Mouse (Mus musculus) bone marrow macrophage, adult 2 months (primary cell): ENCODE results near the gene Mcat.

Experiments used
- CTCF ChIP-seq: IDR thresholded peaks from 2 replicates; pipeline ENCODE4 v1.5.1; 2012; ENCODE audit warnings: low read depth, mild to moderate bottlenecking, low read length, moderate library complexity
- POLR2A ChIP-seq: IDR thresholded peaks from 2 replicates; pipeline ENCODE4 v1.6.1; 2012; ENCODE audit warnings: mild to moderate bottlenecking, low read depth, low read length, borderline replicate concordance

- no peak for TF ChIP-seq POLR2A
- no peak for TF ChIP-seq CTCF
Observed at GRCm38 (mm10) chr15:83523638-83524332, 39.8 kb downstream of the Mcat start.
